Mouse (Mus musculus) cerebellum, adult 11 months (tissue): Measurements from ENCODE around the gene Rasgrf2.

Experiments used
- DNase-seq: peaks from one replicate; pipeline ENCODE4 v3.0.0; 2022

Gene Rasgrf2

DNA sequence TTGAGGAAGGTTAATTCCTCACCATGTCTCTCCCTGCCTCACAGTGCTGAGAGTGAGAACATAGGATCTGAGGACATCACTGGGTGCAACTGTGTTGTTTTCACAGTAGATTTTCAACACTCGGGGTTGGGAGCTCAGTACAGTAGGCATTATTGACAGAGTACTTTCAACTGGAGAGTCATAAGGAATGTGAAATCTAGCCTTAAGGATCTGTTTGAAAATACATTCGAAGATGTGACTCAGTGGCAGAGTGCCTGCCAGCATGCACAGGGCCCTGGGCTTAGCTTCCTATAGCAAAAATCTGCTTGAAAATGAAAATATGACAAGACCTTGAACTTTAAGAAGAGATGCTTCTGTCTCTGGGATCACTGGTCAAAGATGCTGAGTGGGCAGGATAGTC lies 194.2 kb downstream of the Rasgrf2 start:
- DNase-seq, result no peak

DNA sequence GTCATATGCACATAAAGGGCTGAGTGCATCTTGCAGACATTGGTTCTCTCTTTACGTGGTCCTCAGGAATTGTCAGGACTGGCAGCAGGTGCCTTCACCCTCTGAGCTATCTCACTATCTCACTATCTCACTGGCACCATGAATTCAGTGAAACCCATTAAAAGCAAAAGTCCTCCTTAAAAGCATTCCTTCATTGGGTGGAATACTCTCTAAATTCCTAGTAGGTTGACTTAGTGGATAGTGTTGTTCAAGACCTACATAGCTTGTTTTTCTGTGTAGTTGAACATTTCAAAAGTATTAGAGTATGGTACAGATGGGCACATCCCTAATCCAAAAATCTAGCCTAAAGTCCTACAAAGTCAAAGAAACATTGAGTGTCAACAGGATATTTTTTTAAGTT lies 199.3 kb downstream of the Rasgrf2 start:
- DNase-seq, result no peak

DNA sequence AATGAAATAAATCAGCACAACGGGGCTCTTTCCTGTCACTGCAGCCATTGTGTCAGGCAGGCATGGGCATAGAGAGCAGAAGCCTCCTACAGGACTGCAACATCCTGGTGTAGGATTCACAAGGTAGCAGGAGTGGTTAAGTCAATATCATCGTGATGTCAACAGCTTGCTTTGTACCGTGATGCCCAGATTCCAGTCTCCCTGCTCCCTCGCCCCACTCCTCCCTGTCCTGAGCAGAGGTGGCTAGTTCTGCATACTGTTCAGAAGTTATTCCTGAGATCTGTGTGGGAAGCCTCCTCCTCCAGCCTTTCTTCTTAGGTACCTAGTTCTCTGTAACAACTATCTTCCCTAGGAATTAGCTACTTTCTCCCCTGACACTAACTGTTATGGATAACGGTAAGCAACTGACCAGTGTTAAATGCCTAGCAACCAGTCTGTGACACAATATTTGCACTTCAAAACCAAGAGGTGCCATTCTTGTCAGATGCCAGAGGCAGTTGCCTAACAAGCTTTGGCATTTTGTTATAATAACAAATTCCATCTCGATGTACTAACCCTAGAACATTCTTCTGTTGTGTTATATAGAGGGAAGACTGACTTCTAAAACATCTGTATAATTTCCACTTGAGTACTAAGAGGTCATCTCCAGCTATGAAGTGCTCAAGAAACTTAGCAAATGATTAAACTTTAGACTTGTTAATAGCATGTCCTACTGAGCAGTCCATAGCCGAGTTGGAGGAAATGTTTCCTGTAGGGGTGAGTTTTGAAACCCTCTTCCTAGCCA lies 201.3 kb downstream of the Rasgrf2 start:
- DNase-seq, result no peak

DNA sequence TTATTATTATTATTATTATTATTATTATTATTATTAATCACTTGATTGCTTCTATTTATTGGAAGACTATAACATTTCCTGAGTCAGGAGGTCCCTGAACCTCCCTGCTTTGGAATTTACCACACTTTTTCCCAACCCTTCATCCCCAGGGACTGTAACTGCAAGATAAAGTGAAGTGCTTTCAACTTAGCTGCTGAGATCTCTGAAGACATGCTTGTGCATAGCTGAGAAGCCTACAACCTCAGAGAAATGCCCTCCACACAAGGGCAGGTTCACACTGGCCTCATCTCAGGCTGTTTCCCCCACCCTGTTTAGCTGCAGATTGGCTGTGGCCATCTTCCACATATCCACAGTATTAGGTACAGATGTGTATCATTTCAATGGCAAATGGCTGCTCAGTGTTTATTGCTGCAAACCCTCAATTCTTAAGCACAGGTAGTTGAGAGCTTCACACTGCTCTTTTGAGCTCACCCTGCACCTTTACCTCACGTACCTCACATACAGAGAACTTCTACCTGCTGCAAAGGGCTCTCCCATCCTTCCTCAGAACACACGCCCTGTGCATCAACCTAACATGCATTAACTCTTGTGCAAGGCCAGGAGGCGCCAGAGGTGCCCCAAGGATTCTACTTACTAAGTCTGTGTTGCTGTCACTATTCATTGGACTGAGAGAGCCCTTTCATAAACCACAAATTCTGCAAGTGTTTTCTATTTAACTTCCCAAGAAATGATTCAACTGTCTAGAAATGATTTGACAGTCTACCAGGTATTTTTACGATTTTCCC lies 202.7 kb downstream of the Rasgrf2 start:
- DNase-seq, result no peak

DNA sequence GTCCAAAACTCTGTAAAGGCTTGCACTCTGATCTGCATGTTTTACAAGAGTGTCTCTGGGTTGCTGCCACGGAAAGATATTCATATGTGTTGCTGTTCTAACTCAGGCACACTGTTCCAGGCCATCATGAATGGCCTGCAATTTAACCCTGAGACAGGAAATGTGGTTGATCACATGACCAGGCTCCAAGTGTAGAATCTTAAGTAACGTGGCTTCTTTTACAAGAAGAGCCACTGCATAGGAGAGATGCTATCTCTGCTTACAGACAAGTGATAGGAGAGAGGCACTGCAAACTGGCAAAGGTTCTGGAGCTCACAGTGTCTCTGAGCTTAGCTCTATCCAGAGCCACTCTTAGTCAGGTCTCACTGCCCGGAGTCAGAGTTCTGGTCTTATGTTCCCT lies 210.4 kb downstream of the Rasgrf2 start:
- no peak for DNase-seq

DNA sequence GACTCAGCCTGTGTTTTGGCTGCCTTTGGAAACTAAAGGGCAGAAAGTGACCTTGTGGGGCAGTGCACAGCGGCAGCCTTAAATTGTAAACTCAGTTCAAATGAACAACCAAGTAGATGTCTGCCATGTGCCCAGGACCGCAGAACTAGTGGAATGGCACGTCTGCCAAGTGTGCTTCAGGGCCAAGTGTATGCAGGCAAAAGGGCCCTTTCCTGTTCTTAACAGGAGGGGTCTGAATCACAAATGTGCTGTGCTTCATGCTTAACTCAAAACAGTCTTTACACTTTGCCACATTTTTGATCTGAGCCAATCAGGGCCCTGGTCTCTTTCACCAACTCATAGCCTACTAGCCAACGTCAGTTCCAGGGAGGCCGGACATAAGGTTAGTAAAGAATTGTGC lies 212.7 kb downstream of the Rasgrf2 start:
- DNase-seq, result no peak

DNA sequence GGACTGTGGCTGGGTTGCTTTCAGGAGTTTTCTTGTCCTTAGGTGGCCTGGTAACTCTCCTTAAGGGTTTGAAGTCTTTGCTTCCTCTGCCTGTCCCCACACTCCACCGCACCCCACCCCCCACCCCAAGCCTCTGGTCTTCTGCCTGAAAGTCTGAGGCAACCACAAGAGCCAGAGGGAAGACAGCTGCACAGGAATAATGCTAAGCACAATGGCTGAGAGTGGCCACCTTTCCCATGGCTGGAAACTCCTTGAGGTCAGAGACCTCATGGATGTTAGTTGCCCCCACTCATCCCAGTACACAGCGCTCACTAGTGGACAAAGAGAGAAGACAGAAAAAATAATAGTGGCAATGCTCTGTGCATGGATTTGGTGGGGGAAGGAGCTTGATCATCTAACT lies 213.6 kb downstream of the Rasgrf2 start:
- DNase-seq, result no peak

DNA sequence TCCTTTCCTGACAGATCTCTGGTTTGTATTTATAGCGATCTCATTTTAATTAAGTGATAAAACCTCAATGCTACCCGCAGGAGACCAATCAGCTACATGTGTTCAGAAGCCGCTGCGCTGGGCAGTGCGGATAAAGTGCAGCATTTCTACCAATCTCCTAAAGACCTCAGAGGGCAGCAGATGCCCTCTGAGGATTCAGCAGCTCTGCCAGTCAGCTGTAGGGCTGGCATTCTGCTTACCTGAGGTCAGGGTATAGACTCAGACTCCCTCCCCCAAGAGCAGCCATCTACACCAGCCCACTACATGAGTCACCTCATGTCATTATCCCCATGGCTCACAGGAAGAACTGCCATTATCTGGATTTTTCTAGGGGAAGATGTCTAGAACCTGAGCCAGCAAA lies 215.1 kb downstream of the Rasgrf2 start:
- no peak for DNase-seq

DNA sequence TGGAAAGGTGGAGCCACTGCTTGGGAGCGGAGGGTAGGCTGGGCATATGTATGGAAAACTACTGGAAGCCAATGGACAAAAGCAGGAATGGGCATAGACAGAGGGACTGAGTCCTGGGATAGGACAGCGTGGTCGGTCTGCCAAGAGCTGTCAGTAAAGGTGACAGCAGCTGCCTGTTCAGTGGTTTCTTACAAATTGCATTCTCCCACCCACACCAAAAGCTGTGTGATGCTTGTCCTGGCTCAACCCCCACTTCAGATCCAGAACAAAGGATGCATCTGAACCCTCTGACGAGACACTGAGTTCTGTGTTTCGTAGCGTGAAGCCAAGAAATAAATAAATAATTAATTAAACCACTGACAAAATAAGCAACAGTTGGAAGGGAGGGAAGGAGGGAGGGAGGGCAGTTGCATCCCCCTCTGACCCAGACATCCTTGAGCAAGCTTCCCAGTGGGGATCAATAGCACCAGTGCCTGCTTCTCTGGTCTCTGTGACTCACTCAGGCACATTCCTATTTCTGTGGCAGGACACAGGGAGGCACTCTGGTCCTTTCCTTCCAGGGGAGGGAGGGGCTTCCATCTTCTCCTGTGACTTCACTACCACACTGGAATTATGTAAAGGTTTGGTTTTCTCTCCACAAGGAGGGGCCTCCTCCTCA lies 215.7 kb downstream of the Rasgrf2 start:
- no peak for DNase-seq

DNA sequence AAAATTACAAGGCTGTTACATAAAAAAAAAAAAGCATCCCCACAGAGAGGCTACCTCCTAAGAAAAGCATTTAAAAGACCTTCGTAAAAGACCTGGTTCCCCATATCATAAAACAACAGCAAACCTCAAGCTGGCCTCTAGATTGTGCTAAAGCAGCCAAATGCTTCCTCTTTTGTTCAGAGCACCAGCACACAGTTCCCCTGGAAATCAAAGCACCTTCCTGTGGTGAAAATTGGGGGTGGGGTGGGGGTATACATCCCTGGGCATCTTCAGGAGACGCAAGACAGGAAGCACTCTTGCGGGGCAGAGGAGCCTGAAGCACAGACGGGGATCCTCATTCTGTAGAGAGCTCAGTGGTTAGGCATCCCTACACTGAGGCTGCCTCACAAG lies 216.3 kb downstream of the Rasgrf2 start:
- DNase-seq, result no peak

DNA sequence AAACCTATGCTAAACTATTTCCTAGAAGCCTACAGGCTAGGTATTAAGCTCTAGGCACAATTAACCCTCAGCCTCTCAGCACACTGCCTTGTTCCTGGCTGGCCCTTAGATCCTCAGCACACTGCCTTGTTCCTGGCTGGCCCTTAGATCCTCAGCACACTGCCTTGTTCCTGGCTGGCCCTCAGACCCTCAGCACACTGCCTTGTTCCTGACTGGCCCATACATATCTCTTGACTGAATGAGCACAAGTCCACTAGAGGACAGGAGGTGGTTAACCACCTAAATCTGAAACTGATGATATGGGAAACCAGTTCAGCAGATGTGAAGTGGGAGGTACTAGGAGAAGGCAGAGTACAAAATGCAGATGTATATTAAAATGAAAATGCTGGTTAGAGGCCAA lies 219.8 kb downstream of the Rasgrf2 start:
- no peak for DNase-seq

DNA sequence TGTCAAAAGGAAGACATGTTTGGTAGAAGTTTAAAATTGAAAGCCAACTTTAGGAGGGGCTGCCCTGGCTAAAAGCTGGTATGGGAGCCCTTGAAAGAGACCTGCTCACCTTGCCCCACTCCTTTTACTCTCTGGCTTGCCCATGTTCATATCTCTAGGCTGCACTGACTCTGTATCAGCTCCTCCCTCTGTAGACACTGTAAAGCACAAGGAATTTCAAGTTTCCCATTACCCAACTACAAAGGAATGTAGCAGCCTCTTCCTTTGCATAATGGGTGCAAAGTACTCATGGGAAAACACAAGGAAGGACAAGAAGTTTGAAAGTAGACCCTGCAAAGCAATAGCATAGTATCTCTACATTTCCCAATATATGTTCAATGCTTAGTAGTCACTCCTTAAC lies 220.2 kb downstream of the Rasgrf2 start:
- DNase-seq, result no peak

DNA sequence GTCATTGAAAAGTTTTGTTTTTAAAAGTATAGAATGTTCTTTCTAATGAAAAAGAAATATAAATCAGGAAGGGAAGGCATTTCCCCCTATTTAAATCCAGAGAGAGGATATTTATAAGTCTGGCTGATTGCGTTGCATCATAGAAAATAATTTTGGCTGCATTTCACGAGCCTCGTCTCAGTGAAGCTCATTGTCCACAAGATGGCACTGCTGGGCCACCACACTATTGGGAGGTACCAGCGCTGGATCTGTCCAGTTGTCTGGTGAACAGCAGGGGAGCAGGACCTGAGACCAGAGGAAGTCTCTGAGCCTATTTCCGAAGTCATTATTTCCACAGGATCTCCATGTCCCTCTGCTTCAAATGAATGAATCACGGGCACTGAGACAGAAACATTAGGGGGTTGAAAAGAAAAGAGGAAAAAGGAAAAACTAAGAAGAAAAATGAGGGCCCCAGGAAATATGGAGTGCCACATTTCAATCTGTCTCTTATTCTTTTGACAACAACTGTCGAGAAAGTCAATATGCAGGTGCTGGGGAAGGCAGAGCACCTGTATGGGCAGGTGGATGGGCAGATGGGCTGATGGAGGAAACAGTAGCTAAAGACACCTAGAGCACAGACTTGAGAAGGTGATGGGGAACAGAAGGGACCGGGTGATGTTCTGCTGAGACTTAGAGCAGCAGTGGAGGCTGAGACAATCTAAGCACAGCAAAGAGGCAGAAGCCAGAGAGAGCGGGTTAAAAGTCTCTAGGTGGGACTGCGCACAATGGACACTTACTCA lies 223.1 kb downstream of the Rasgrf2 start:
- peak; percentile 24 for DNase-seq

DNA sequence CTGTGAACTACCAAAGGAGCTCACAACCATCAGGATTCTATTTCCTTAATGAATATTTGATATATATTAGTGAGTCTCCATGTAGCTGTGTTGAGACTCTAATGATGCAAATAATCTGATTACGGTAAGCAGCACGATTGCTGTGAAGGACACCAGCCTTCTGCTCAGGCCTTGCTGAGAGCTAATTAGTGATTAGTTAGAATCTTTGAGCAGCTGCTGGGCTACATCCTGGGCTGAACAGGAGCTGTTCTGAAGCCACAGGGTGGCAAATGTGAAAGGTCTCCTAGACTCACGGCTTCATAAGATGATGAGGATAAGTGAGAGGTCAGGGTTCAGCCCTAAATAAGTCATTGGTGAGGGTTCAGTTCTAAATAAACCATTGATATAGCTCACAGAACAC lies 225.1 kb downstream of the Rasgrf2 start:
- no peak for DNase-seq

DNA sequence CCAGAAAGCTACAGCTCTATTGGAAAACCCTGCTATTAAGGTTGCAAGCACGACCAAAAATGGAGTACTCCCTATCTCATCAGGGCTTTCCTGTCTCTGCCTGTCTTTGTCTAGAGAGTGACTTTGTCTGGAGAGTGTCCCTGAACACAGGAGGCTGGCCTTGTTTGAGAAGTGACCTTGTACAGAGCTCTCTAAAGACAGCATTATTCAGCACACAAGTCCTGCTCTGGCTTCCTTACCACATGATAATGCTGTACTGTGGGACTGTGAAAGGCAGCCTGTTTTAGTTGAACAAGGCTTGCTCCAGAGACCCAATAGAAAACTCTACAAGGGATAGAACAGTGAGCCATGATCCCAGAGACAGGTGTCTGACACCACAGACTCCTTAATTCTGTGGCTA lies 235.0 kb downstream of the Rasgrf2 start:
- DNase-seq, result no peak

DNA sequence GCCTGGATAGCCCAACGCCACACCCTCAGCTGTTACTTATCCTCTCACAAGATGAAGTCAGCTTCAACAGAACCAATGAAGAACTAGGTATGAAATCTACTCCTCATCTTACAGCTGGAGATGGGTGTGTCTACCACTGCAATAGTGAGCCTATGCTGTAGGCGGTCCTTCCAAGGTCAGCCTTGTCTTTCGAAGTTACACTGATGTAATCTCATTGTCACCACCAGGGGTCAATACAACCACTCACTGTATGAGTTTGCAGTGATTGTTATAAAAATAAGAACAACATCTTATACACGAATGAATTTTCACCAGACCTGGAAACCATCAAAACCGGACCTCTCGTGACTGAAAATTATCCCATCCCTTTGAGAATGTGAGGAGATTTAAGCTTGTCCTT lies 238.3 kb downstream of the Rasgrf2 start:
- DNase-seq, result no peak

DNA sequence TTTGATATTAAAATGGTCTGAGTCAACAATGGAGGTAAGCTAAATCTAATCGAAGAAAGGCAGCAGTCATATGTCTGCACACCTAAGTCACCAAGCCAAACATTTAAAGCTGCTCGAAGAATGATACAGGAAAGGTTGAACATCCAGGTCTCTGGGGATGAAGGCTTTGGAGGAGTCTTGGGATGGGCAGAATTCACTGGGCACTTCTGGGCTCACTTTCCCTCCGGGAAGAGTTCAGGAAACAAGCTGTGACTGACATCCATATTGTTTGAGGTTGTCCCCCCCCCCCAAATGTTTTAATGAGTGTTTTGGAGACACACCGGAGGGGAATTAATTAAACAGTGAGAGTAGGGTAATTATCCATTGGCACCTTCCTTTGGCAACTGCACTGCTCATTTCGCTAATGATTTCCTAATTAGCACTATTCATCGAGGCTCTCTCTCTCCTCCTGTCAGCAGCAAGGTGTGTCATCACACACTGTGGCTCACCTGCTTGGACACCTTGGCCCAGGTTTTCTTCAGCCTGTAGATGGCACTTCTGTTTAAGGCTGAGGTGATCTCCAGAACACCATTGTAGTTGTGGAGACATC lies 241.3 kb downstream of the Rasgrf2 start:
- no peak for DNase-seq

DNA sequence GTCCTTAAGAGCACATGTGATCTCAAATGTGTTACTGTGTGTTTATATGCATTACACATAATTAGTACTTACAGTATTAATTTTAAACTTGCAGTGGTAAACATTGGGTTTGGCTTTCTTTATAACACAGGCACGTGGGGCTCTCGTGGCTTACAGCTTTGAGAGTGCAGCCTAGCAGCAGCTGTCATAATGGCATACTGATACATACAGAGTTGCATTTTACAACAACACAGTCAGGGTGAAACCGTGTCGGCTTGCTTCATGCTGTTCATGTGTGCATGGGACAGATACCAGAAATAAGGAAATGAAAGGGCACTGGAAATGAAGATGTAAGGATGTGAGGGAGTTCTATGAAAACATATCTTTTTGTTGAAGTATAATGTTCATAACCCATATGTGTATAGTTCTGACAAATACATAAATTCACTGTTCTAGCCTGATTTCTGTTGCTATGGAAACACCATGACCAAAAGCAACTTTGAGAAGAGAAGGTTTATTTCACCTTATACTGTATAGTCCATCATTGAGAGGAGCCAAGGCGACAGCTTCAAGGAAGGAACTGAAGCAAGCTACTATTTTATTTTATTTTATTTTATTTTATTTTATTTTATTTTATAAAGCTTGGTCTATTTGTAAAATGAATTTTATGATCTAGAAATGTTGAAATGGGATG lies 246.6 kb downstream of the Rasgrf2 start:
- no peak for DNase-seq

DNA sequence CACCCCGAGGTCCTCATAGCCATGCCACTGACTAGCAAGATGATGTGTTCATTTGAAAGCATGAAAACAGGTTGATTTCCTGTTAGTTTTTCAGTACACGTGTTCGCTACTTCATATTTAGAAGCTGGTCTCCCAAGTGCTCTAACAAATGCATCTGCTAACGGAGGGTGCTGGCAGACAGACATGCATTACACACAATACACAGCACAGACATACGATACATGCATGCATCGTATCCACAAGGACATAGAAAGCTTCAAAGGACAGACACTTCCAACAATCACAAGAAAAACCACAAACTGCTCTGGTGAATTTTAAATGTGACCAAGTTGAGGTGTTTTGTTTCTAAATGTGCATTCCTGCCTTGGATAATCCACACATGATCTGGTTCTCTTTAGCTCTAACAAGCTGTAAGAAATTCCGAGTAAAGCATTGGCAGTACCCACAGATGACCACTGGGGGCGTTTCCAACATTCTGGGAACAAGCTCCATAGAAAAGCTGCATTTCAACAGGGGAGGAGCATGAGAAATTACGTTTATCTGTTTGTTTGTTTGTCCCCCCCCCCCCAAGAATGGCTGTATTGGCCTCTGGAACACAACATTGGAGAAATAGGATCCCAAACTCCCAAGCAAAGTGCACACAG lies 249.5 kb downstream of the Rasgrf2 start:
- DNase-seq, result peak; percentile 16

DNA sequence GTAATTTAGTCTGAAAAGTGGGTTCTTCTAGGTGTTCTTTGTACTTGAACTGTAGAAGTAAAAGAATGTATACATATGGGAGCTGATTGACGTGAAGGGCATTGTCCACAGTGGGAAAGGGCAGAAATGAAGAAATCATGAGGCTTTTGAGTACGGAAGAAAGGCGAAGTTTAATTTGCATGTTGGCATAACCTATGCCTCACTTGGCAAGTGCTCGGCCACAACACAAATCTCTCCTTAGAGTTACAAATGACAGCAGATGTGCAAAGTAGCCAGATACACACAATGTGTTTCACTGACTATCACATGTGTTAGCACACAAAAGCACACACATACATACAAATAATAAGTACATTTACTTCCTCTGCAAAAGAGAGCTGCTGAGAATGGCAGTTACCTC lies 251.2 kb downstream of the Rasgrf2 start:
- no peak for DNase-seq

DNA sequence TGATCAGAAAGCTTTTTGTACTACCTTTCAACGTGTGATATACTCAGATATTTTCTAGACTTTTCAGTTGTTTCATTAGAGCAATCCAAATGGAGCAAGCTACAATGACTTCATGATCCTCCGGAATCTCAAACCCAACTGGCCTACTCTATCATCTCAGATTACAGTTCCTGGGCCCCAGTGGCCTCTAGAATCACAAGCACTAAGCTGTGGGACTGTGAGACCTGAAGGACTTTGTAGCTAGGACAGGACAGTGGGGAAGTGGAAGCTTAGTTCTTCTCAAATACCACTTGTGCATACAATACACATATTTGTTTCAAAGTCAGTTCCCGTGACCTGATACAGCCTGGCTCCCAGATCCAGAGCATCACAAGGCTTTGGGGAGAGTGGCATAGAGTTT lies 253.5 kb downstream of the Rasgrf2 start:
- DNase-seq, result no peak

DNA sequence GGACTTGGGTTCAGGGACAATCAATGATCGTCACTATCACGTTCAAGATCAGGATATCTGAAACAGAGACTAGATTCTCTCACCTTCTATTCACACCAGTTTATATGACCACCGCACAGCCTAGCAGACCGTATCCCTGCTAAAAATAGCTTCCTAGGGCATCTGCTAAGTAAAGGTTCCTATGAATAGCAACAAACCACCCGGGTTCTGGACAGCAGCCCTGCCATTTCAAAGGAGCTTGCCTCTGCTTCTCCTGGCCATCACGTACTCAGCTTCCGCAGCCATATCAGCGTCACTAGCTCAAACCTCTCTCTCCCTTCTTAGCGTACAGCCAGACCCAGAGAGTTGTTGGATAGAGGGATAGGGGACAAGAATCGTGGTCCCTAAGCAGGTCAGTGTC lies 254.1 kb downstream of the Rasgrf2 start:
- no peak for DNase-seq
